Mouse (Mus musculus) embryonic facial prominence, embryonic 13.5 days (tissue): ENCODE results near the gene Tmprss9. TPM values are rescaled to one million over a fixed set of nuclear protein-coding genes. Genes with fewer than 3 reads are reported as not detected.
A peak's percentile ranks its signal among the peaks of the same experiment; 100 is the strongest.

Experiments used
- ATAC-seq: fragments of 200-750 bp; cut with Nextera tagmentation; 2 replicates; pipeline ENCODE4 v1.8.0; 2017; ENCODE audit warnings: low read depth; ENCODE audit not compliant: insufficient number of reproducible peaks, insufficient read depth, low FRiP score, low TSS enrichment
- H3K27ac ChIP-seq: fragments of 300-500 bp; sonication (generic); 2 replicates; pipeline ENCODE4 v1.5.1; 2015; ENCODE audit warnings: moderate library complexity, mild to moderate bottlenecking, inconsistent platforms
- H3K27me3 ChIP-seq: fragments of 300-500 bp; sonication (generic); 2 replicates; pipeline ENCODE4 v1.6.1; 2015; ENCODE audit warnings: mild to moderate bottlenecking, inconsistent platforms
- H3K36me3 ChIP-seq: fragments of 300-500 bp; sonication (generic); 2 replicates; pipeline ENCODE4 v1.6.1; 2015; ENCODE audit warnings: mild to moderate bottlenecking, inconsistent platforms
- H3K4me1 ChIP-seq: fragments of 300-500 bp; sonication (generic); 2 replicates; pipeline ENCODE4 v1.6.1; 2015; ENCODE audit warnings: inconsistent platforms
- H3K4me2 ChIP-seq: fragments of 300-500 bp; sonication (generic); 2 replicates; pipeline ENCODE4 v1.6.1; 2015; ENCODE audit warnings: moderate library complexity, mild to moderate bottlenecking, inconsistent platforms
- H3K4me3 ChIP-seq: fragments of 300-500 bp; sonication (generic); 2 replicates; pipeline ENCODE4 v1.5.1; 2015; ENCODE audit warnings: mild to moderate bottlenecking, inconsistent platforms
- H3K9ac ChIP-seq: fragments of 300-500 bp; sonication (generic); 2 replicates; pipeline ENCODE4 v1.6.1; 2015; ENCODE audit warnings: mild to moderate bottlenecking, inconsistent platforms
- H3K9me3 ChIP-seq: fragments of 300-500 bp; sonication (generic); 2 replicates; pipeline ENCODE4 v1.6.1; 2016; ENCODE audit warnings: inconsistent platforms
- WGBS: fragments of 180-500 bp; shearing (Covaris S2); methylation state at CpG from one replicate; pipeline ENCODE4 v1.1.7; 2015; ENCODE audit warnings: mixed read lengths; 5-methylcytosine and 5-hydroxymethylcytosine counted together
- microRNA counts: library from miRNA; unstranded; fragments of <30 nt; microRNA quantifications from one replicate; lab custom pipeline; 2016
- microRNA-seq: library from miRNA; unstranded; fragments of <30 nt; microRNA quantifications from one replicate; pipeline ENCODE4, GENCODE M21; 2016
- polyA plus RNA-seq: library from polyadenylated mRNA; unstranded; fragments of >200 nt; fragmentation: Nextera tagmentation; extraction: Ambion mirVana; gene quantifications from 2 replicates; pipeline ENCODE4 v1.2.1, GENCODE M21; 2015

The Tmprss9 gene
- polyA plus RNA-seq, 1 experiment from 2014 or later, result not detected

- H3K27me3 ChIP-seq, result no peaks in the 10 kb centered on the region
- no peaks in the 10 kb centered on the region for H3K36me3 ChIP-seq
- H3K4me2 ChIP-seq, result no peak overlapping the region
- ATAC-seq, result no peak
- H3K9ac ChIP-seq, result 0 out of 2 replicates have a peak overlapping the region, but pooled peaks have one; percentile 21
- no peak overlapping the region; the same call in 1 of the 2 replicates for H3K27ac ChIP-seq
- H3K4me1 ChIP-seq, result peaks cover 47% of the 10 kb centered on the region
- no peaks in the 10 kb centered on the region for H3K9me3 ChIP-seq
- WGBS, result 38% methylated on average over 8 of the region's 8 CpGs
- no peak overlapping the region for H3K4me3 ChIP-seq
Measured at GRCm38 (mm10) chr10:80942919-80943318, 71.3 kb downstream of the Tmprss9 start.

GRCm38 (mm10) chr10:80943701-80944100 lies 72.1 kb downstream of the Tmprss9 start:
- WGBS, result 82% methylated on average over 9 of the region's 9 CpGs
- H3K9ac ChIP-seq, result no peak overlapping the region
- no peaks in the 10 kb centered on the region for H3K9me3 ChIP-seq
- no peak overlapping the region for H3K27ac ChIP-seq
- no peak for ATAC-seq
- H3K4me3 ChIP-seq, result no peak overlapping the region
- no peak overlapping the region for H3K4me2 ChIP-seq
- H3K27me3 ChIP-seq, result no peaks in the 10 kb centered on the region
- H3K4me1 ChIP-seq, result peaks cover 47% of the 10 kb centered on the region
- H3K36me3 ChIP-seq, result no peaks in the 10 kb centered on the region

GRCm38 (mm10) chr10:80944231-80944630 lies 72.6 kb downstream of the Tmprss9 start:
- H3K4me3 ChIP-seq, result no peak overlapping the region
- no peak for ATAC-seq
- 88% methylated on average over 5 of the region's 5 CpGs for WGBS
- no peaks in the 10 kb centered on the region for H3K36me3 ChIP-seq
- H3K27me3 ChIP-seq, result no peaks in the 10 kb centered on the region
- no peaks in the 10 kb centered on the region for H3K9me3 ChIP-seq
- no peak overlapping the region for H3K9ac ChIP-seq
- peaks cover 43% of the 10 kb centered on the region for H3K4me1 ChIP-seq
- no peak overlapping the region for H3K4me2 ChIP-seq
- H3K27ac ChIP-seq, result no peak overlapping the region

GRCm38 (mm10) chr10:80946684-80947437 lies 75.2 kb downstream of the Tmprss9 start:
- Histone ChIP-seq H3K27ac (no peak overlapping the region), H3K4me3 (no peak overlapping the region), H3K4me2 (no peak overlapping the region), H3K9ac (0 out of 2 replicates have a peak overlapping the region, but pooled peaks have one; percentile 32), H3K4me1 (peaks cover 23% of the 10 kb centered on the region), H3K9me3 (no peaks in the 10 kb centered on the region), H3K27me3 (no peaks in the 10 kb centered on the region), H3K36me3 (no peaks in the 10 kb centered on the region)
- ATAC-seq, result no peak
- 63% methylated on average over 14 of the region's 14 CpGs for WGBS

- no peak overlapping the region for H3K4me2 ChIP-seq
- H3K27me3 ChIP-seq, result no peaks in the 10 kb centered on the region
- no peak for ATAC-seq
- 0 out of 2 replicates have a peak overlapping the region, but pooled peaks have one; percentile 12 for H3K27ac ChIP-seq
- 37% methylated on average over 2 of the region's 2 CpGs for WGBS
- H3K9ac ChIP-seq, result no peak overlapping the region
- no peak overlapping the region for H3K4me3 ChIP-seq
- no peaks in the 10 kb centered on the region for H3K9me3 ChIP-seq
- H3K4me1 ChIP-seq, result peaks cover 23% of the 10 kb centered on the region
- H3K36me3 ChIP-seq, result no peaks in the 10 kb centered on the region
Measured at GRCm38 (mm10) chr10:80947802-80948201, 76.2 kb downstream of the Tmprss9 start.

GRCm38 (mm10) chr10:80948570-80948969 lies 76.9 kb downstream of the Tmprss9 start:
- 39% methylated on average over 6 of the region's 6 CpGs for WGBS
- ATAC-seq, result no peak
- no peaks in the 10 kb centered on the region for H3K27me3 ChIP-seq
- no peaks in the 10 kb centered on the region for H3K36me3 ChIP-seq
- H3K4me1 ChIP-seq, result peaks cover 23% of the 10 kb centered on the region
- H3K9ac ChIP-seq, result no peak overlapping the region
- H3K4me3 ChIP-seq, result no peak overlapping the region
- no peak overlapping the region for H3K27ac ChIP-seq
- H3K4me2 ChIP-seq, result no peak overlapping the region
- no peaks in the 10 kb centered on the region for H3K9me3 ChIP-seq

- Histone ChIP-seq H3K4me1 (peaks cover 23% of the 10 kb centered on the region), H3K27me3 (no peaks in the 10 kb centered on the region), H3K9ac (0 out of 2 replicates have a peak overlapping the region, but pooled peaks have one; percentile 11), H3K4me2 (no peak overlapping the region), H3K9me3 (no peaks in the 10 kb centered on the region), H3K27ac (no peak overlapping the region), H3K36me3 (no peaks in the 10 kb centered on the region), H3K4me3 (no peak overlapping the region)
- WGBS, result 63% methylated on average over 3 of the region's 3 CpGs
- ATAC-seq, result no peak
Measured at GRCm38 (mm10) chr10:80949081-80949480, 77.4 kb downstream of the Tmprss9 start.

MicroRNAs within 50 kb of the gene (microRNA counts, 519-probe panel; counts per million panel counts)
- microRNA mmu-miR-1982 (lab: Ali Mortazavi, UCI), result 236 counts per million, percentile 44 among the panel's probes with 10 or more counts

Small RNA genes lying within 50 kb of the gene (microRNA-seq; reads per million reads assigned to microRNA genes)
- 3.1 reads per million, percentile 11 among the genes with 10 or more reads in this experiment for gene Mir1982

Other genes with a start within 250 kb of the Tmprss9 start
- 131 and 169 TPM in 2 replicates for gene Csnk1g2, start 249.0 kb upstream of the Tmprss9 start, polyA plus RNA-seq
- gene Btbd2, start 214.8 kb upstream of the Tmprss9 start, polyA plus RNA-seq, result 76.8 and 82.4 TPM in 2 replicates
- 78.3 and 86.3 TPM in 2 replicates for gene Mknk2, start 193.7 kb upstream of the Tmprss9 start, polyA plus RNA-seq
- gene Mob3a, start 169.9 kb upstream of the Tmprss9 start, polyA plus RNA-seq, result 45.8 and 46.3 TPM in 2 replicates
- gene Izumo4, start 169.7 kb upstream of the Tmprss9 start, polyA plus RNA-seq, result 24.0 and 29.2 TPM in 2 replicates
- 73.3 and 73.5 TPM in 2 replicates for gene Ap3d1, start 129.6 kb upstream of the Tmprss9 start, polyA plus RNA-seq
- 17.9 and 18.5 TPM in 2 replicates for gene Dot1l, start 116.6 kb upstream of the Tmprss9 start, polyA plus RNA-seq
- gene Sf3a2, start 73.7 kb upstream of the Tmprss9 start, polyA plus RNA-seq, result 75.6 and 78.9 TPM in 2 replicates
- 118 and 125 TPM in 2 replicates for gene Plekhj1, start 73.2 kb upstream of the Tmprss9 start, polyA plus RNA-seq
- gene Amh, start 66.6 kb upstream of the Tmprss9 start, polyA plus RNA-seq, result not detected in 2 replicates
- 0.76 and 2.2 TPM in 2 replicates for gene Jsrp1, start 58.4 kb upstream of the Tmprss9 start, polyA plus RNA-seq
- gene Oaz1, start 45.2 kb upstream of the Tmprss9 start, polyA plus RNA-seq, result 1,868 and 1,916 TPM in 2 replicates
- 1.9 and 2.0 TPM in 2 replicates for gene Lingo3, start 27.8 kb upstream of the Tmprss9 start, polyA plus RNA-seq
- 313 and 339 TPM in 2 replicates for gene Lsm7, start 16.6 kb upstream of the Tmprss9 start, polyA plus RNA-seq
- gene Sppl2b, start 16.6 kb upstream of the Tmprss9 start, polyA plus RNA-seq, result 49.3 and 54.5 TPM in 2 replicates
- 317 and 358 TPM in 2 replicates for gene Timm13, start 29.1 kb downstream of the Tmprss9 start, polyA plus RNA-seq
- gene Lmnb2, start 46.4 kb downstream of the Tmprss9 start, polyA plus RNA-seq, result 51.5 and 63.4 TPM in 2 replicates
- gene Gadd45b, start 58.2 kb downstream of the Tmprss9 start, polyA plus RNA-seq, result 29.0 and 29.9 TPM in 2 replicates
- gene Gng7, start 143.1 kb downstream of the Tmprss9 start, polyA plus RNA-seq, result 11.3 and 13.1 TPM in 2 replicates
- 0.80 and 1.0 TPM in 2 replicates for gene Diras1, start 153.8 kb downstream of the Tmprss9 start, polyA plus RNA-seq
- gene Slc39a3, start 165.6 kb downstream of the Tmprss9 start, polyA plus RNA-seq, result 22.6 and 22.7 TPM in 2 replicates
- 218 and 222 TPM in 2 replicates for gene Sgta, start 188.3 kb downstream of the Tmprss9 start, polyA plus RNA-seq
- gene Thop1, start 198.2 kb downstream of the Tmprss9 start, polyA plus RNA-seq, result 58.2 and 60.9 TPM in 2 replicates
- 0.53 and 1.5 TPM in 2 replicates for gene Creb3l3, start 227.0 kb downstream of the Tmprss9 start, polyA plus RNA-seq
- 196 and 213 TPM in 2 replicates for gene Map2k2, start 234.1 kb downstream of the Tmprss9 start, polyA plus RNA-seq